Mouse (Mus musculus) forebrain, embryonic 15.5 days (tissue): ENCODE results near the gene Gxylt1. TPM values are rescaled to one million over a fixed set of nuclear protein-coding genes. Genes with fewer than 3 reads are reported as not detected.
"Not testable (repeated sequence)": the region's sequence is repeated elsewhere in the genome, so short reads cannot be mapped to it uniquely, and the experiment has no call there.

ENCODE experiments used
- ATAC-seq: fragments of 200-750 bp; cut with Nextera tagmentation; replicated peaks from 2 replicates; pipeline ENCODE4 v1.8.0; 2017; ENCODE audit warnings: mild to moderate bottlenecking, moderate TSS enrichment, moderate library complexity
- H3K27ac ChIP-seq: fragments of 300-500 bp; sonication (generic); replicated peaks from 2 replicates; pipeline ENCODE4 v1.5.1; 2015; ENCODE audit warnings: mild to moderate bottlenecking, inconsistent platforms
- H3K27me3 ChIP-seq: fragments of 300-500 bp; sonication (generic); 2 replicates; pipeline ENCODE4 v1.6.1; 2015; ENCODE audit warnings: inconsistent platforms
- H3K36me3 ChIP-seq: fragments of 300-500 bp; sonication (generic); 2 replicates; pipeline ENCODE4 v1.6.1; 2015; ENCODE audit warnings: mild to moderate bottlenecking, inconsistent platforms
- H3K4me1 ChIP-seq: fragments of 300-500 bp; sonication (generic); 2 replicates; pipeline ENCODE4 v1.6.1; 2015; ENCODE audit warnings: inconsistent platforms
- H3K4me2 ChIP-seq: fragments of 300-500 bp; sonication (generic); replicated peaks from 2 replicates; pipeline ENCODE4 v1.6.1; 2015; ENCODE audit warnings: mild to moderate bottlenecking, inconsistent platforms
- H3K4me3 ChIP-seq: fragments of 300-500 bp; sonication (generic); 2 replicates; pipeline ENCODE4 v1.5.1; 2015; ENCODE audit warnings: mild to moderate bottlenecking, inconsistent platforms
- H3K9ac ChIP-seq: fragments of 300-500 bp; sonication (generic); replicated peaks from 2 replicates; pipeline ENCODE4 v1.6.1; 2015; ENCODE audit warnings: mild to moderate bottlenecking, inconsistent platforms
- H3K9me3 ChIP-seq: fragments of 300-500 bp; sonication (generic); 2 replicates; pipeline ENCODE4 v1.6.1; 2016; ENCODE audit warnings: inconsistent platforms
- whole genome bisulfite sequencing: fragments of 180-500 bp; shearing (Covaris S2); methylation state at CpG from one replicate; pipeline ENCODE4 v1.1.7; 2015; ENCODE audit warnings: mixed read lengths; 5-methylcytosine and 5-hydroxymethylcytosine counted together
- polyA plus RNA-seq: library from polyadenylated mRNA; unstranded; fragments of >200 nt; fragmentation: Nextera tagmentation; extraction: Ambion mirVana; gene quantifications from 2 replicates; pipeline ENCODE4 v1.2.1, GENCODE M21; 2015

The Gxylt1 gene
- polyA plus RNA-seq, 1 experiment from 2014 or later, result 10.5 TPM

DNA sequence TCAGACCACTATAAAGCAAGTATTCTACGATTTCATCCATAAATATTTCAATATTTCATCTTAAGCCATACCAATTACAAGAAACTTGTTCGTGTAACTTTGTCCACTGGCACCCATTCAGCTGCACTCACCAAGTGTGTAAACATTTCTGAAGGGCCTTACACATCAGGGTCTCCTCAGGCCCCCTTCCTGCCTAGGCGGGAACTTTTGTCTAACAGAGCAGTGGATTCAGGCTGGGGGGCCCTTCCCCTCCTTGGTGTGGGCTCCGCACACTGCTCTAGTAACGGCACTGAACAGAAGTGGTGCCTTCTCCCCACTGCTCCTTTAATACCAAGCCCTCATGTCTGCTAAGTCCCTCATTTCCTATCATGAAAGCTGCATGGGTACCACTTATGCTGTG, 12.7 kb downstream of the Gxylt1 start:
- Histone ChIP-seq H3K9ac (no peak overlapping the region), H3K4me1 (no peaks in the 10 kb centered on the region), H3K27ac (no peak overlapping the region), H3K27me3 (no peaks in the 10 kb centered on the region), H3K4me2 (no peak overlapping the region), H3K36me3 (peaks cover 3% of the 10 kb centered on the region; the same call in 1 of the 2 replicates), H3K9me3 (no peaks in the 10 kb centered on the region), H3K4me3 (no peak overlapping the region)
- ATAC-seq, result no peak
- WGBS, result 77% methylated on average over 5 of the region's 5 CpGs

DNA sequence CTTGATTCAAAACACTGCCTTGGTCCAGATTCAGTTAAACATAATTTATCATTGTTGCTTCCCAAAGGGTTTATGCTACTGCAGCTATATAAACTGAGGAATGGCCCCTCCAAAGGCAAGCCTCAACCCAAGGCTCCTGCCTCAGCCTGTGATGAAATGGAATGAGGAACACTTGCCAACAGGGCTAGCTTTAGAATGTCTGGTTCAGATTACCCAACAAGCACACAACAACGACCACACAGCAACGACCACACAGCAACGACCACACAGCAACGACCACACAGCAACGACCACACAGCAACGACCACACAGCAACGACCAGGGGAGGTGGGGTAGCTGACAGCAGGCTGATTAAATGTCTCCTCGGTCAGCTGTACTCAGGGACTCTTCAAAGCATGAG, 15.0 kb downstream of the Gxylt1 start:
- no peak overlapping the region for H3K27ac ChIP-seq
- no peaks in the 10 kb centered on the region for H3K9me3 ChIP-seq
- 80% methylated on average over 8 of the region's 8 CpGs for WGBS

GRCm38 (mm10) chr15:93255295-93255694, 19.7 kb downstream of the Gxylt1 start:
- no peak for ATAC-seq
- H3K36me3 ChIP-seq, result peaks cover 3% of the 10 kb centered on the region; the same call in 1 of the 2 replicates
- no peaks in the 10 kb centered on the region for H3K4me1 ChIP-seq
- no peaks in the 10 kb centered on the region for H3K9me3 ChIP-seq
- H3K27ac ChIP-seq, result no peak overlapping the region
- H3K4me2 ChIP-seq, result no peak overlapping the region
- H3K27me3 ChIP-seq, result no peaks in the 10 kb centered on the region
- no peak overlapping the region for H3K9ac ChIP-seq
- no peak overlapping the region for H3K4me3 ChIP-seq
- WGBS, result 83% methylated on average over 10 of the region's 10 CpGs

More for the DNA sequence above, 15.0 kb downstream of the Gxylt1 start:
- Histone ChIP-seq H3K36me3 (peaks cover 3% of the 10 kb centered on the region; the same call in 1 of the 2 replicates), H3K4me2 (no peak overlapping the region), H3K4me1 (no peaks in the 10 kb centered on the region), H3K4me3 (no peak overlapping the region), H3K27me3 (no peaks in the 10 kb centered on the region), H3K9ac (no peak overlapping the region)
- ATAC-seq, result no peak

- ATAC-seq, result no peak
- Histone ChIP-seq H3K9ac (no peak overlapping the region), H3K27ac (no peak overlapping the region), H3K4me3 (no peak overlapping the region), H3K27me3 (no peaks in the 10 kb centered on the region), H3K36me3 (peaks cover 7% of the 10 kb centered on the region; the same call in 1 of the 2 replicates), H3K9me3 (no peaks in the 10 kb centered on the region), H3K4me1 (no peaks in the 10 kb centered on the region), H3K4me2 (no peak overlapping the region)
- 82% methylated on average over 8 of the region's 8 CpGs for WGBS
Measured at GRCm38 (mm10) chr15:93253172-93253571, 21.8 kb downstream of the Gxylt1 start.

DNA sequence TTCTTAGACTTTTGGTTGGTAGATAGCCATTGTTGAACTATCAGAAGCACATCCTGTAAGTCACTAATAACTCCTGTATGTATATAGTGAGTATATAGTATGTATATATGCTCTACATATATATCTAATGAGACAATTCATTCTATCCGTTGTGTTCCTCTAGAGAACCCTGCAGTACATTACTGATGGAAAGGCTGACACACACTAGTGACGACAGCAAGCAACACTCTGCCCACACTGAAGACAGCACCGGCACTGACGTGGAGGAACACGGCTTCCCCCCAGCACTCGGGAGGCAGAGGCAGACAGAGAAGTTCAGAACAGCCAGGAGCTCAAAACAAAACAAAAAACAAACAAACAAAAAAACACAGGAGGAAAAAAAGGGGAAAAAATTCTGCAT, 22.6 kb downstream of the Gxylt1 start:
- H3K4me1 ChIP-seq, result no peaks in the 10 kb centered on the region
- no peak overlapping the region for H3K4me2 ChIP-seq
- WGBS, result 93% methylated on average over 6 of the region's 6 CpGs
- H3K36me3 ChIP-seq, result peaks cover 6% of the 10 kb centered on the region; the same call in 1 of the 2 replicates
- H3K9me3 ChIP-seq, result no peaks in the 10 kb centered on the region
- no peak overlapping the region for H3K27ac ChIP-seq
- no peak overlapping the region for H3K9ac ChIP-seq
- no peak overlapping the region for H3K4me3 ChIP-seq
- ATAC-seq, result no peak
- no peaks in the 10 kb centered on the region for H3K27me3 ChIP-seq

DNA sequence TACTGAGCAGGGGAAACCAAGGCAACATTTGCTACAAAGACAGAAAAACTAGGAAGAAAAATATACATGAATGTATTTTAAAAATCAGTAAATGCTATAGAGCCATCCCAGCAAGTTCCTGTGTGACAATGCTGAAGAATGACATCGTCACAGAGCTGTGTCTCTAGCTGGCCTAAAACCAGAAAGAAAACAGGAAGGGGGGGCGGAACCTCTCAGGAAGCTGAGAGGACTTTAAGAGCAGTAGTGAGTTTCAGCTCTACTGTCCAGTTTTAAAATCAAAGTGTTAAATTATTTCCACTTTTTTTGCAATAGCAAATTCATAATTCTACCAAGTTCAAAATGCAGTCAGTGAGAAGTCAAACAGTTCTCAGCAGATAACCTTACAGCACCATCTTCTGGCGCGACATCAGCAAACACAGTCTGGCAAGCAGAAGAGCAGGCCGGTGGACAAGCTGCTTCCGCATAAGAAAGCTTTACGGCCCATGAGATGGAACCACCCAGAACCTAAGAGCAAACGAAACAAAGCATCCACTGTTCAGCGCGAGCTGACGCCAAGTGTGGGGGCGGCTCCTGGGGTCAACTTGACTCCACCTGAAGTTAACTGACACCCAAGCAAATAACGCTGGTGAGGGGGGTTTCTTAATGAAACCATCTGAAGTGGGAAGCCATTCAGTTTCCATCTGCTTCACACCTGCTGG, 23.3 kb downstream of the Gxylt1 start:
- Histone ChIP-seq H3K9ac (no peak overlapping the region), H3K4me1 (no peaks in the 10 kb centered on the region), H3K4me3 (no peak overlapping the region), H3K27me3 (no peaks in the 10 kb centered on the region), H3K9me3 (no peaks in the 10 kb centered on the region), H3K27ac (no peak overlapping the region), H3K4me2 (no peak overlapping the region), H3K36me3 (peaks cover 12% of the 10 kb centered on the region; the same call in 1 of the 2 replicates)
- 77% methylated on average over 13 of the region's 13 CpGs for WGBS
- no peak for ATAC-seq

DNA sequence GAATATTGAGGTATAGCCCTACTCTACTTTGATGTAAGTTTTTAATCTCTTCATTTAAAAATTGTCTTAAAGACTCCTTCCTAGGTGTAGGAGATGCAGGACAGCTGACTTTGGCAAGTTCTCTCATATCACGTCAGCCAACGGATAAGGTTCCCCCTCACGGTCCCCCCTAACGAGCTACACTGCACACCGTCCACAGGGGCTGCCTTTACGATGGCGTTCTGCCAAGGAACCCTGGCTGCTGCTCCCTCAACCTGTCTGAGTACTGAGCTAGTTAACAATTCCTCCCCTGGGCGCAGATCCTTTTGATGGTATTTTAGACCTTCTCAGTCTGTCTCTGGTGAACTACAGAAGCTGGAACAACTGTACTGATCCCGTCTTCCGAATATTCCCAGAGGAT, 31.8 kb downstream of the Gxylt1 start:
- peaks cover 21% of the 10 kb centered on the region; the same call in 1 of the 2 replicates for H3K36me3 ChIP-seq

GRCm38 (mm10) chr15:93236456-93236855, 38.5 kb downstream of the Gxylt1 start:
- H3K36me3 ChIP-seq, H3K4me2 ChIP-seq, H3K4me1 ChIP-seq, H3K27me3 ChIP-seq, H3K9ac ChIP-seq, H3K27ac ChIP-seq, ATAC-seq, H3K9me3 ChIP-seq, H3K4me3 ChIP-seq: not testable (repeated sequence)
- WGBS, result 92% methylated on average over 10 of the region's 10 CpGs

More for the DNA sequence above, 31.8 kb downstream of the Gxylt1 start:
- Histone ChIP-seq H3K27ac (no peak overlapping the region), H3K27me3 (no peaks in the 10 kb centered on the region), H3K4me2 (no peak overlapping the region), H3K4me3 (no peak overlapping the region), H3K4me1 (no peaks in the 10 kb centered on the region), H3K9ac (no peak overlapping the region), H3K9me3 (no peaks in the 10 kb centered on the region)
- WGBS, result 46% methylated on average over 10 of the region's 10 CpGs
- ATAC-seq, result no peak

DNA sequence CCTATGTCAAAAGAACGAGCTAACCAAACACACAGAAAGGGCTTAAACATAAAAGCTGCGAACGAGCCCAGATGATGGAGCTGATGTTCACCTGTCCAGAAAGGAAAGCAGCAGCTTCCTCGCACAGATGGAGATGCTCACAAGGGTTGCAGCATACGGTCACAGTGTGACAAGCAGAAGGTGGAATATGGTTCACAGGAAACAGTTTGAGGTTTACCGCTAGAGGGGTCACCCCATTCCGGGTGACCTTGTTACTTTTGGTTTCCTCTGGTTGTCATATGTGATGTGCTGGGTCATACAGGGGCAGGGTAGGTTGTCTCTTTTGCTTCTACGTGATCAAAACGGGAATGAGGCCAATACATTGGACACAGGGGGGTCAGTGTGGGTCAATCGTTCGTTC, 46.0 kb downstream of the Gxylt1 start:
- no peaks in the 10 kb centered on the region for H3K36me3 ChIP-seq
- no peaks in the 10 kb centered on the region for H3K9me3 ChIP-seq
- WGBS, result 86% methylated on average over 11 of the region's 11 CpGs
- no peak overlapping the region for H3K9ac ChIP-seq
- ATAC-seq, result no peak
- no peak overlapping the region for H3K4me2 ChIP-seq
- H3K4me3 ChIP-seq, result no peak overlapping the region
- no peak overlapping the region for H3K27ac ChIP-seq
- H3K4me1 ChIP-seq, result peaks cover 11% of the 10 kb centered on the region
- H3K27me3 ChIP-seq, result no peaks in the 10 kb centered on the region

- no peaks in the 10 kb centered on the region for H3K9me3 ChIP-seq
- peaks cover 11% of the 10 kb centered on the region for H3K4me1 ChIP-seq
- H3K4me3 ChIP-seq, result no peak overlapping the region
- H3K27ac ChIP-seq, result no peak overlapping the region
- 93% methylated on average over 10 of the region's 10 CpGs for WGBS
- no peak overlapping the region for H3K4me2 ChIP-seq
- H3K27me3 ChIP-seq, result no peaks in the 10 kb centered on the region
- no peak overlapping the region for H3K9ac ChIP-seq
- ATAC-seq, result no peak
- no peaks in the 10 kb centered on the region for H3K36me3 ChIP-seq
Measured at GRCm38 (mm10) chr15:93228375-93228774, 46.6 kb downstream of the Gxylt1 start.

GRCm38 (mm10) chr15:93227764-93228079, 47.3 kb downstream of the Gxylt1 start:
- H3K27me3 ChIP-seq, result no peaks in the 10 kb centered on the region
- peak; percentile 60 for ATAC-seq
- H3K9me3 ChIP-seq, result no peaks in the 10 kb centered on the region
- H3K4me1 ChIP-seq, result peaks cover 11% of the 10 kb centered on the region
- H3K4me3 ChIP-seq, result no peak overlapping the region
- no peak overlapping the region for H3K4me2 ChIP-seq
- no peak overlapping the region for H3K27ac ChIP-seq
- WGBS, result 27% methylated on average over 6 of the region's 6 CpGs
- H3K36me3 ChIP-seq, result no peaks in the 10 kb centered on the region
- H3K9ac ChIP-seq, result no peak overlapping the region

- 0 out of 2 replicates have a peak overlapping the region, but pooled peaks have one; percentile 2 for H3K27ac ChIP-seq
- WGBS, result 53% methylated on average over 10 of the region's 10 CpGs
Measured at GRCm38 (mm10) chr15:93226930-93227763, 47.8 kb downstream of the Gxylt1 start.

More at GRCm38 (mm10) chr15:93226930-93227763, 47.8 kb downstream of the Gxylt1 start:
- Histone ChIP-seq H3K36me3 (no peaks in the 10 kb centered on the region), H3K9me3 (no peaks in the 10 kb centered on the region), H3K4me1 (peaks cover 11% of the 10 kb centered on the region), H3K4me3 (no peak overlapping the region), H3K27me3 (no peaks in the 10 kb centered on the region), H3K9ac (no peak overlapping the region), H3K4me2 (no peak overlapping the region)
- ATAC-seq, result peak; percentile 66
